Mouse (Mus musculus) testis, adult 2 months (tissue): Measurements from ENCODE around the gene Glul.

ENCODE experiments used
- CTCF ChIP-seq: fragments of 200-500 bp; IDR thresholded peaks from 2 replicates; pipeline ENCODE4 v1.5.1; 2012; ENCODE audit warnings: low read depth, mild to moderate bottlenecking, inconsistent platforms, low read length, moderate library complexity; ENCODE audit not compliant: control insufficient read depth, insufficient read depth, insufficient replicate concordance
- POLR2A ChIP-seq: fragments of 200-500 bp; IDR thresholded peaks from 2 replicates; pipeline ENCODE4 v1.6.1; 2012; ENCODE audit warnings: low read depth, mild to moderate bottlenecking, inconsistent platforms, low read length, moderate library complexity; ENCODE audit not compliant: control insufficient read depth

GRCm38 (mm10) chr1:153946971-153947370 is 47.2 kb downstream of the Glul start:
- no peak for TF ChIP-seq POLR2A
- TF ChIP-seq CTCF, result no peak
